Mouse (Mus musculus) forebrain, embryonic 16.5 days (tissue): ENCODE measurements at regions not wholly inside any gene's neighbourhood (a gene's known extent, or its start where the extent isn't known, plus 50 kb on each side); places are given as distances from the start of the nearest gene placed in this dataset.

Source experiments
- ATAC-seq: fragments of 200-750 bp; cut with Nextera tagmentation; 2 replicates; pipeline ENCODE4 v1.8.0; 2017; ENCODE audit warnings: mild to moderate bottlenecking, moderate library complexity
- H3K27ac ChIP-seq: fragments of 300-500 bp; sonication (generic); 2 replicates; pipeline ENCODE4 v1.5.1; 2014; ENCODE audit warnings: low read length, control low read depth
- H3K27me3 ChIP-seq: fragments of 300-500 bp; sonication (generic); replicated peaks from 2 replicates; pipeline ENCODE4 v1.6.1; 2014; ENCODE audit warnings: low read length; ENCODE audit not compliant: control insufficient read depth, insufficient read depth
- H3K36me3 ChIP-seq: fragments of 300-500 bp; sonication (generic); 2 replicates; pipeline ENCODE4 v1.6.1; 2014; ENCODE audit not compliant: control insufficient read depth, insufficient read depth
- H3K4me1 ChIP-seq: fragments of 300-500 bp; sonication (generic); replicated peaks from 2 replicates; pipeline ENCODE4 v1.6.1; 2014; ENCODE audit warnings: low read length; ENCODE audit not compliant: control insufficient read depth, insufficient read depth
- H3K4me2 ChIP-seq: fragments of 300-500 bp; sonication (generic); 2 replicates; pipeline ENCODE4 v1.6.1; 2014; ENCODE audit warnings: mild to moderate bottlenecking, low read length, control low read depth
- H3K4me3 ChIP-seq: fragments of 300-500 bp; sonication (generic); replicated peaks from 2 replicates; pipeline ENCODE4 v1.5.1; 2014; ENCODE audit warnings: mild to moderate bottlenecking, low read length, control low read depth
- H3K9ac ChIP-seq: fragments of 300-500 bp; sonication (generic); replicated peaks from 2 replicates; pipeline ENCODE4 v1.6.1; 2014; ENCODE audit warnings: low read depth, low read length, control low read depth
- H3K9me3 ChIP-seq: fragments of 300-500 bp; sonication (generic); 2 replicates; pipeline ENCODE4 v1.6.1; 2016; ENCODE audit warnings: low read length; ENCODE audit not compliant: control insufficient read depth
- WGBS: fragments of 180-500 bp; shearing (Covaris S2); extraction: QIAGEN DNeasy Blood & Tissue Kit; methylation state at CpG from one replicate; pipeline ENCODE4 v1.1.7; 2014; 5-methylcytosine and 5-hydroxymethylcytosine counted together

DNA sequence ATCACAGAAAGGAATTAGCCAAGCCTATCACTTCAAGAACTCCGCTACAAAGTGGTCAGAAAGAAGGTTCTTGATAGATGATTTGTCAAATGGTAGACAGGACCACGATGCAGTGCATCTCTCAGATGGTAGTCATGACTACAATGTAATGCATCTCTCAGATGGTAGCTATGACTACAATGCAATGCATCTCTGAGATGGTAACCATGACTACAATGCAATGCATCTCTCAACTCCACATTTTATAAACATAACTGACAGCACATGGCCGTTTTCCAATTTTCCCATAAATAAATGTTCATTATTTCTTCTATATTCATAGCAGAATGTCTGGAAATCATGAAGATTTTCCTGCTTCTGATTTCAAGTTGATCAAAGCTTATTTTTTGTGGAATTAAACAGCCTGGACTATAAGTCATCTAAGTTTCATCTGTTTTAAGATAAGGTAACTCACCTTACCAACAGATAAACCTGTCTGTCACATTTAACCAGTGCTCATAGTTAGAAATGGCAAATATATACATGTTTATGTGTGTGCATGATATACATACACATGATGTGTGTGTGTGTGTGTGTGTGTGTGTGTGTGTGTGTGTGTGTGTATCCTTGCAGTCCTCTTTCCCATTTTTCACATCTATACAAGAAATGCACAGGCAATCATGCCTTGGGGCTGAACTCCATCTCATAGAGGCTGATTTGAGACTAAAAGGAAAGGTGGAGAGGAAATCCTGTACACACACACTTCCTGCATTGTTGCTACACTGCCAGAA, 122.4 kb downstream of the Phf3 start:
- ATAC-seq: peak; percentile 93
- WGBS: 68% methylated on average over 3 of the region's 3 CpGs
- no peaks in the 10 kb centered on the region; the same call in 1 of the 2 replicates for H3K4me1 ChIP-seq
- no peak overlapping the region for H3K27ac ChIP-seq
- no peaks in the 10 kb centered on the region for H3K27me3 ChIP-seq
- no peaks in the 10 kb centered on the region for H3K36me3 ChIP-seq
- H3K9ac ChIP-seq: no peak overlapping the region
- H3K4me2 ChIP-seq: no peak overlapping the region
- no peak overlapping the region for H3K4me3 ChIP-seq
- no peaks in the 10 kb centered on the region for H3K9me3 ChIP-seq

GRCm38 (mm10) chr1:30741955-30742354, 131.8 kb downstream of the Phf3 start:
- Histone ChIP-seq H3K9me3 (no peaks in the 10 kb centered on the region), H3K4me3 (no peak overlapping the region), H3K27me3 (no peaks in the 10 kb centered on the region), H3K36me3 (no peaks in the 10 kb centered on the region), H3K4me2 (no peak overlapping the region), H3K27ac (no peak overlapping the region), H3K9ac (no peak overlapping the region), H3K4me1 (no peaks in the 10 kb centered on the region)
- no peak for ATAC-seq

GRCm38 (mm10) chr1:30740831-30741230, 132.9 kb downstream of the Phf3 start:
- Histone ChIP-seq H3K9me3 (no peaks in the 10 kb centered on the region), H3K4me3 (no peak overlapping the region), H3K4me1 (no peaks in the 10 kb centered on the region), H3K9ac (no peak overlapping the region), H3K27ac (no peak overlapping the region), H3K4me2 (no peak overlapping the region), H3K36me3 (no peaks in the 10 kb centered on the region), H3K27me3 (no peaks in the 10 kb centered on the region)
- ATAC-seq: peak; percentile 66
- 72% methylated on average over 3 of the region's 3 CpGs for WGBS

DNA sequence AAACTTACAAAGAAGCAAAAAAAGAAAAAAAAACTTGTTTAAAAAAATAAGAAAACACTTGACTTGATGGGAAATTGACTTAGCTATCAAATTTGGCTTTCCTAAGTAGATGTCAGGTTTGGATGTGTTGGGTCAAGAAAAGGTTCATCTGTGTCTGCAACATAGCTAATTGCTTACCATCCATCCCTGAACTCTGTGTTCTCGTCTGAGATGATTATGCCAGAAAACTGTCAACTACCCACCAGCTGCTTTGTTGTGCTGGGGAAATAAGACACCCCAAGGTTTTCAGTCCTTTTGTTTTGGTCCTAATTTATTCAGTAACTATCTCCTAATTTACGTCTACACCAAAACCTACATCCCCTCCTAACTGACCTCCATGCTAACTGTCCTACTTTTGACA, 152.2 kb downstream of the Phf3 start:
- no peak for ATAC-seq
- no peak overlapping the region for H3K4me2 ChIP-seq
- WGBS: 41% methylated on average over 2 of the region's 2 CpGs

GRCm38 (mm10) chr1:30720829-30721228, 152.9 kb downstream of the Phf3 start:
- Histone ChIP-seq H3K27me3 (no peaks in the 10 kb centered on the region), H3K4me2 (no peak overlapping the region), H3K4me3 (no peak overlapping the region), H3K27ac (no peak overlapping the region), H3K4me1 (no peaks in the 10 kb centered on the region), H3K9me3 (no peaks in the 10 kb centered on the region), H3K36me3 (no peaks in the 10 kb centered on the region), H3K9ac (no peak overlapping the region)
- WGBS: 90% methylated on average over 2 of the region's 2 CpGs
- ATAC-seq: no peak

More for the DNA sequence above, 152.2 kb downstream of the Phf3 start:
- Histone ChIP-seq H3K4me1 (no peaks in the 10 kb centered on the region), H3K27ac (no peak overlapping the region), H3K36me3 (no peaks in the 10 kb centered on the region), H3K9ac (no peak overlapping the region), H3K27me3 (no peaks in the 10 kb centered on the region), H3K4me3 (no peak overlapping the region), H3K9me3 (no peaks in the 10 kb centered on the region)

- Histone ChIP-seq H3K27me3 (no peaks in the 10 kb centered on the region), H3K27ac (no peak overlapping the region), H3K9ac (no peak overlapping the region), H3K4me1 (no peaks in the 10 kb centered on the region), H3K36me3 (no peaks in the 10 kb centered on the region), H3K4me2 (no peak overlapping the region), H3K9me3 (no peaks in the 10 kb centered on the region), H3K4me3 (no peak overlapping the region)
- WGBS: 69% methylated on average over 5 of the region's 5 CpGs
- ATAC-seq: no peak
Observed at GRCm38 (mm10) chr1:30718578-30718977, 155.1 kb downstream of the Phf3 start.

DNA sequence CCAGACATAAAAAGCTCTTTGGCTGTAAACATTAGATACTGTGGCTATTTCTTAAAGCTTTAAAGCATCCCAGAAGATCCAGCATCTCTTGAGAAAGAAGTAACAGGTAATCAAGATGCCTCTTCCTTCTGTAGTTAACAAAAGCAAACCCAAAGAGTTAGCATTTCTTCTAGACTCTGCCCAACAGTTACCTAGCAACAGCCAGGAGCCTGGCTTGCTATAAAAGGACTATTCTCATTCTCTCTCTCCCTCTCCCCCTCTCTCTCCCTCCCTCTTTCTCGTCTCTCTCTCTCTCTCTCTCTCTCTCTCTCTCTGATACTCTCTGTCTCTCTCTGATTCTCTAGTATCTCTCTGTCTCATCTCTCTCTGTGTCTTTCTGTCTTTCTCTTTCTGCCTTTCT, 157.4 kb downstream of the Phf3 start:
- WGBS: 8% methylated on average over 1 of the region's 1 CpGs
- Histone ChIP-seq H3K4me3 (no peak overlapping the region), H3K27me3 (no peaks in the 10 kb centered on the region), H3K27ac (no peak overlapping the region), H3K36me3 (no peaks in the 10 kb centered on the region), H3K4me1 (no peaks in the 10 kb centered on the region), H3K4me2 (no peak overlapping the region), H3K9me3 (no peaks in the 10 kb centered on the region), H3K9ac (no peak overlapping the region)
- ATAC-seq: no peak

- H3K27ac ChIP-seq: peak overlapping the region; percentile 85
- H3K4me2 ChIP-seq: no peak overlapping the region
- ATAC-seq: peak; percentile 88
- no peak overlapping the region for H3K4me3 ChIP-seq
- WGBS: 49% methylated on average over 3 of the region's 3 CpGs
- H3K9ac ChIP-seq: no peak overlapping the region
- 0 out of 2 replicates have a peak, but pooled peaks cover 2% of the 10 kb centered on the region for H3K4me1 ChIP-seq
- no peaks in the 10 kb centered on the region for H3K9me3 ChIP-seq
- H3K27me3 ChIP-seq: no peaks in the 10 kb centered on the region
- no peaks in the 10 kb centered on the region for H3K36me3 ChIP-seq
Observed at GRCm38 (mm10) chr1:30701116-30701515, 172.6 kb downstream of the Phf3 start.

DNA sequence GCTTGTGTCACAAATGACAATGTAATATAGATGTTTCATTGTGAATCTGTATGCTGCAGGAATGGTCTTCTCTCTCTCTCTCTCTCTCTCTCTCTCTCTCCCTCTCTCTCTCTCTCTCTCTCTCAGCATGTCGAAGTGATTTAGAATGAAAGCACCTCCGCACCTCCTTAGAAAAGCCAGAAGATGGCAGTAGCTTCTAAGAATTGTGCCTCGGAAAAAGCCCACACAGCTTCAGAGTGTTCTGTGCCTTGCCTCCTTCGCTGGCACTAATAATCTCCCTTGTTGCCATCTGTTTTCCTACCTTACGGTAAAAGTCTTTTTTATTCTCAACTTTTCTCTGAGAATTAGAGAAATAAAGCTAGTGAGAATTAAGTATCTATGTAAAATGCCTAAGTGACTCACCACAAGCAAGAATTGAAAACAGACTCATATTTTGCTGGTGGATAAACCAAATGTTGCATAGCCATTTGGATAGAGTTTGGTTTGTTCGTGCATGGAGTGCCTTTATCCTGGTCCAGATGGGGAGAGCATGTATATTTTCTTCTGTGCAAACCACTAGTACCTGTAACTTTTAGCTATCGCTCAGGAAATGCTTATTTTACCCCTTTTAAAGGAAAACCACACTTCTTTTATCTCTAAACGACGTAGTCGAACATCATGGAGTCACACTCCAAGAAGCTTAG, 173.2 kb downstream of the Phf3 start:
- Histone ChIP-seq H3K27me3 (no peaks in the 10 kb centered on the region), H3K9me3 (no peaks in the 10 kb centered on the region), H3K36me3 (no peaks in the 10 kb centered on the region), H3K27ac (peak overlapping the region; percentile 85), H3K4me2 (no peak overlapping the region), H3K4me3 (no peak overlapping the region), H3K9ac (no peak overlapping the region), H3K4me1 (0 out of 2 replicates have a peak, but pooled peaks cover 2% of the 10 kb centered on the region)
- WGBS: 31% methylated on average over 10 of the region's 10 CpGs
- ATAC-seq: peak; percentile 94
